8 mouse cellular contexts compared by ENCODE assay signal in genomic region chr8:69271203-69271554, GRCm38 (mm10). TPM values are rescaled to one million over a fixed set of nuclear protein-coding genes. Genes with fewer than 3 reads are reported as not detected.
A peak's percentile ranks its signal among the peaks of the same experiment; 100 is the strongest.
DNase-seq lines count a peak whose midpoint lies in the region; ATAC-seq and TF ChIP-seq lines count a peak whose summit lies in the region.

No protein-coding gene starts in this region.

- peak overlapping the region; percentile 67 for H3K4me3 ChIP-seq in heart, embryonic 13.5 days
- H3K4me3 ChIP-seq in ES-Bruce4 (ENCODE audit: low read depth, low read length), result peak overlapping the region; percentile 89
- H3K4me3 ChIP-seq in forebrain, embryonic 16.5 days (replicated peaks; ENCODE audit: low read length), result peak overlapping the region; percentile 75
- H3K4me3 ChIP-seq in liver, postnatal 0 days (ENCODE audit: low read depth, low read length), result peak overlapping the region; percentile 53

- H3K27ac ChIP-seq in heart, embryonic 13.5 days (replicated peaks), result peak overlapping the region; percentile 61
- peak overlapping the region; percentile 63 for H3K27ac ChIP-seq in ES-Bruce4 (ENCODE audit: insufficient read depth, low read length)
- H3K27ac ChIP-seq in forebrain, embryonic 16.5 days (ENCODE audit: low read length), result peak overlapping the region; percentile 92
- H3K27ac ChIP-seq in liver, postnatal 0 days (ENCODE audit: low read depth), result peak overlapping the region; percentile 41; the same call in 1 of the 2 replicates

- H3K4me1 ChIP-seq in heart, embryonic 13.5 days, result peaks cover 11% of the 10 kb centered on the region; the same call in 1 of the 2 replicates
- no peaks in the 10 kb centered on the region for H3K4me1 ChIP-seq in ES-Bruce4 (ENCODE audit: control insufficient read depth, insufficient read depth, low read length)
- peaks cover 13% of the 10 kb centered on the region for H3K4me1 ChIP-seq in forebrain, embryonic 16.5 days (replicated peaks; ENCODE audit: control insufficient read depth, insufficient read depth, low read length)
- H3K4me1 ChIP-seq in liver, postnatal 0 days (ENCODE audit: insufficient read depth), result no peaks in the 10 kb centered on the region

- no peak for TF ChIP-seq EP300 in ES-Bruce4 (IDR thresholded peaks at IDR 0.05; ENCODE audit: insufficient read depth, low read depth, low read length)
- no peak for TF ChIP-seq EP300 in liver, postnatal 0 days (IDR thresholded peaks at IDR 0.05; ENCODE audit: low read depth)

- ATAC-seq in heart, embryonic 13.5 days (ENCODE audit: extremely low read depth, insufficient number of reproducible peaks, low FRiP score, low TSS enrichment), result peak; percentile 26; the same call in 1 of the 2 replicates
- ATAC-seq in forebrain, embryonic 16.5 days, result peak; percentile 89
- ATAC-seq in liver, postnatal 0 days, result peak; percentile 32; the same call in 1 of the 2 replicates
- ATAC-seq in CD4-positive, CD25-positive, alpha-beta regulatory T cell, adult 4 months, result no peak

- no peak for TF ChIP-seq CTCF in ES-Bruce4 (IDR thresholded peaks at IDR 0.05; ENCODE audit: low read depth, low read length)
- TF ChIP-seq CTCF in liver, postnatal 0 days (IDR thresholded peaks at IDR 0.05; ENCODE audit: low read depth), result no peak

- peak overlapping the region; percentile 88 for H3K9ac ChIP-seq in heart, embryonic 13.5 days
- H3K9ac ChIP-seq in ES-Bruce4 (ENCODE audit: low read depth, poor library complexity, severe bottlenecking), result peak overlapping the region; percentile 80
- H3K9ac ChIP-seq in forebrain, embryonic 16.5 days (replicated peaks; ENCODE audit: low read depth, low read length), result peak overlapping the region; percentile 77
- H3K9ac ChIP-seq in liver, postnatal 0 days (replicated peaks), result peak overlapping the region; percentile 57

- 14% methylated on average over 6 of the region's 6 CpGs for WGBS in heart, embryonic 13.5 days
- WGBS in forebrain, embryonic 16.5 days, result 13% methylated on average over 6 of the region's 6 CpGs
- 11% methylated on average over 6 of the region's 6 CpGs for WGBS in liver, postnatal 0 days (ENCODE audit: insufficient replicate concordance)

- TF ChIP-seq POLR2A in ES-Bruce4 (IDR thresholded peaks at IDR 0.05; ENCODE audit: insufficient read depth, low read length), result no peak

- DNase-seq in heart, adult 8-10 months (ENCODE audit: low spot score), result no peak
- DNase-seq in liver, postnatal 0 days, result no peak
- no peak for DNase-seq in frontal cortex, postnatal 14 days (ENCODE audit: low spot score in 2 of 2)
- DNase-seq in thymus, postnatal 36 days, result no peak

- H3K27me3 ChIP-seq in heart, embryonic 13.5 days (replicated peaks), result no peaks in the 10 kb centered on the region
- no peaks in the 10 kb centered on the region for H3K27me3 ChIP-seq in ES-Bruce4 (ENCODE audit: control insufficient read depth, insufficient read depth, low read length, poor library complexity, severe bottlenecking)
- H3K27me3 ChIP-seq in forebrain, embryonic 16.5 days (replicated peaks; ENCODE audit: control insufficient read depth, insufficient read depth, low read length), result no peaks in the 10 kb centered on the region
- H3K27me3 ChIP-seq in liver, postnatal 0 days (ENCODE audit: insufficient read depth, low read length), result no peaks in the 10 kb centered on the region

- no peaks in the 10 kb centered on the region for H3K9me3 ChIP-seq in heart, embryonic 13.5 days
- H3K9me3 ChIP-seq in ES-Bruce4 (replicated peaks; ENCODE audit: control insufficient read depth, insufficient read depth, low read length, poor library complexity, severe bottlenecking), result no peaks in the 10 kb centered on the region
- peaks cover 14% of the 10 kb centered on the region for H3K9me3 ChIP-seq in forebrain, embryonic 16.5 days (ENCODE audit: control insufficient read depth, low read length)
- H3K9me3 ChIP-seq in liver, postnatal 0 days (ENCODE audit: low read length), result no peaks in the 10 kb centered on the region

- peak overlapping the region; percentile 72 for H3K4me2 ChIP-seq in heart, embryonic 13.5 days
- peak overlapping the region; percentile 71 for H3K4me2 ChIP-seq in forebrain, embryonic 16.5 days (ENCODE audit: low read length)
- peak overlapping the region; percentile 69 for H3K4me2 ChIP-seq in liver, postnatal 0 days (ENCODE audit: low read depth, low read length)

- peaks cover 17% of the 10 kb centered on the region for H3K36me3 ChIP-seq in heart, embryonic 13.5 days
- H3K36me3 ChIP-seq in ES-Bruce4 (ENCODE audit: control insufficient read depth, insufficient read depth, low read length, poor library complexity, severe bottlenecking), result no peaks in the 10 kb centered on the region; the same call in 1 of the 2 replicates
- H3K36me3 ChIP-seq in forebrain, embryonic 16.5 days (ENCODE audit: control insufficient read depth, insufficient read depth), result peaks cover 16% of the 10 kb centered on the region
- H3K36me3 ChIP-seq in liver, postnatal 0 days (replicated peaks; ENCODE audit: insufficient read depth, low read length), result no peaks in the 10 kb centered on the region

RNA-seq across cellular contexts. Expression of gene D130040H23Rik, which starts 0.3 kb away (rescaled TPM):
- polyA plus RNA-seq in heart, embryonic 13.5 days (2015; fragmentation: Nextera tagmentation; extraction: Ambion mirVana), result 2.9 and 3.2 TPM in 2 replicates
- total RNA-seq in heart, adult 8-10 months (2022), result 1 to 10 TPM in 1 of 4 experiments, under 1 TPM in 3; 0.66 to 1.2 (median 0.93) TPM
- 10.3 and 14.7 TPM in 2 replicates for polyA plus RNA-seq in ES-Bruce4 (2011; ENCODE audit: insufficient read depth, insufficient read length, low read depth, missing spikeins)
- polyA plus RNA-seq in forebrain, embryonic 16.5 days (2015; fragmentation: Nextera tagmentation; extraction: Ambion mirVana), result 15.0 and 15.4 TPM in 2 replicates
- polyA plus RNA-seq in liver, postnatal 0 days (2015; fragmentation: Nextera tagmentation; extraction: Ambion mirVana), result 0.95 and 1.1 TPM in 2 replicates
- polyA plus RNA-seq in CD4-positive, CD25-positive, alpha-beta regulatory T cell, adult 4 months (2017; shearing (Covaris generic)), result 10 to 100 TPM; 36.7 to 37.4 TPM

Comparison
In these comparisons a context has a peak if more than half of its experiments do, and no peak if none do; other contexts are left out.
1. H3K27ac ChIP-seq: peak in every context shown above with its lines; median percentile 92 in forebrain, embryonic 16.5 days; 63 in ES-Bruce4; 61 in heart, embryonic 13.5 days; 41 in liver, postnatal 0 days.